10 mouse cellular contexts compared by ENCODE assay signal in the genomic region with DNA sequence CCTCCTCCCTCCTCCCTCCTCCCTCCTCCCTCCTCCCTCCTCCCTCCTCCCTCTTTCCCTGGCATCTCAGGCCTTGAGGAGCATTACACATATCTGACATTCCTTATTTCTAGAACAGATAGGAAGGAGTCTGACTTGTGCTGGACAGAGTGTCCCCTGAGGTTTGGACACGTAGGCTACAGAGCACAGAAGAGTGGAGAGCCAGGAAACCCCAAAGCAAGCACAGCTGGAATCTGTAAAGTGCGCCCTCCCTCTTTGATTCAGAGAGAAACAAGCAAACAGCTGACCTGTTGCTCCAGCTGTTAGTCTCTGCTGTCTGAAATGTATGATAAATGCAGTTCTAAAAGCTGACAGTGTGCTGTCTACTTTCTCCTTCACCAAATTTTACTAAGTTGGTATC. TPM values are rescaled to one million over a fixed set of nuclear protein-coding genes. Genes with fewer than 3 reads are reported as not detected.
A peak's percentile ranks its signal among the peaks of the same experiment; 100 is the strongest.
DNase-seq lines count a peak whose midpoint lies in the region; ATAC-seq lines count a peak whose summit lies in the region.
"Had no signal": no experiment of that assay in that cellular context is flagged by ENCODE, and none has a peak within 500 bp of the region (broad histone marks: within the 10 kb centered on the region; RNA-seq: fewer than 3 reads in every experiment).

No protein-coding gene starts in this region.

- H3K4me1 ChIP-seq in intestine, embryonic 15.5 days (replicated peaks), result 0 out of 2 replicates have a peak, but pooled peaks cover 2% of the 10 kb centered on the region
- 0 out of 2 replicates have a peak, but pooled peaks cover 3% of the 10 kb centered on the region for H3K4me1 ChIP-seq in lung, embryonic 15.5 days
- no peaks in the 10 kb centered on the region for H3K4me1 ChIP-seq in forebrain, embryonic 16.5 days (replicated peaks; ENCODE audit: control insufficient read depth, insufficient read depth, low read length)
- H3K4me1 ChIP-seq in forebrain, embryonic 12.5 days, result no peaks in the 10 kb centered on the region

- H3K27ac ChIP-seq in intestine, embryonic 15.5 days, result no peak overlapping the region
- no peak overlapping the region for H3K27ac ChIP-seq in lung, embryonic 15.5 days
- no peak overlapping the region for H3K27ac ChIP-seq in forebrain, embryonic 16.5 days (ENCODE audit: low read length)
- no peak overlapping the region for H3K27ac ChIP-seq in forebrain, embryonic 12.5 days

- no peak overlapping the region for H3K9ac ChIP-seq in intestine, embryonic 15.5 days
- H3K9ac ChIP-seq in lung, embryonic 15.5 days, result no peak overlapping the region
- H3K9ac ChIP-seq in forebrain, embryonic 16.5 days (replicated peaks; ENCODE audit: low read depth, low read length), result no peak overlapping the region
- no peak overlapping the region for H3K9ac ChIP-seq in forebrain, embryonic 12.5 days

- no peaks in the 10 kb centered on the region for H3K9me3 ChIP-seq in intestine, embryonic 15.5 days
- H3K9me3 ChIP-seq in lung, embryonic 15.5 days, result no peaks in the 10 kb centered on the region
- H3K9me3 ChIP-seq in forebrain, embryonic 16.5 days (ENCODE audit: control insufficient read depth, low read length), result no peaks in the 10 kb centered on the region
- H3K9me3 ChIP-seq in forebrain, embryonic 12.5 days, result no peaks in the 10 kb centered on the region

- H3K4me3 ChIP-seq in intestine, embryonic 15.5 days (replicated peaks), result no peak overlapping the region
- H3K4me3 ChIP-seq in lung, embryonic 15.5 days, result no peak overlapping the region
- H3K4me3 ChIP-seq in forebrain, embryonic 16.5 days (replicated peaks; ENCODE audit: low read length), result no peak overlapping the region
- no peak overlapping the region for H3K4me3 ChIP-seq in forebrain, embryonic 12.5 days (replicated peaks)

- H3K36me3 ChIP-seq in intestine, embryonic 15.5 days, result no peaks in the 10 kb centered on the region
- H3K36me3 ChIP-seq in lung, embryonic 15.5 days, result no peaks in the 10 kb centered on the region
- H3K36me3 ChIP-seq in forebrain, embryonic 16.5 days (ENCODE audit: control insufficient read depth, insufficient read depth), result no peaks in the 10 kb centered on the region
- H3K36me3 ChIP-seq in forebrain, embryonic 12.5 days (replicated peaks), result no peaks in the 10 kb centered on the region

- H3K4me2 ChIP-seq in intestine, embryonic 15.5 days (replicated peaks), result no peak overlapping the region
- H3K4me2 ChIP-seq in lung, embryonic 15.5 days, result no peak overlapping the region
- no peak overlapping the region for H3K4me2 ChIP-seq in forebrain, embryonic 16.5 days (ENCODE audit: low read length)
- H3K4me2 ChIP-seq in forebrain, embryonic 12.5 days, result no peak overlapping the region

- ATAC-seq in intestine, embryonic 15.5 days, result peak; percentile 71
- ATAC-seq in lung, embryonic 15.5 days (ENCODE audit: borderline replicate concordance, extremely low read depth, low FRiP score, low TSS enrichment), result peak; percentile 95
- ATAC-seq in forebrain, embryonic 16.5 days, result no peak
- ATAC-seq in forebrain, embryonic 12.5 days (ENCODE audit: low FRiP score), result no peak

- WGBS in intestine, embryonic 15.5 days, result 31% methylated on average over 2 of the region's 2 CpGs
- 11% methylated on average over 2 of the region's 2 CpGs for WGBS in lung, embryonic 15.5 days
- 54% methylated on average over 2 of the region's 2 CpGs for WGBS in forebrain, embryonic 16.5 days
- WGBS in forebrain, embryonic 12.5 days, result 56% methylated on average over 2 of the region's 2 CpGs

- DNase-seq in 3134 (ENCODE audit: extremely low read depth, insufficient read length, low spot score), result peak; percentile 62
- DNase-seq in embryo, embryonic 10.5 days (ENCODE audit: low spot score), result peak; percentile 52
- no peak for DNase-seq in urinary bladder, postnatal 36 days (ENCODE audit: low spot score in 2 of 2)
- DNase-seq in urinary bladder, postnatal 4 days (ENCODE audit: low spot score in 2 of 2), result no peak
- DNase-seq: adrenal gland, postnatal 10 days; gastrocnemius, postnatal 10 days had no signal

- no peaks in the 10 kb centered on the region for H3K27me3 ChIP-seq in intestine, embryonic 15.5 days (replicated peaks)
- H3K27me3 ChIP-seq in lung, embryonic 15.5 days, result no peaks in the 10 kb centered on the region
- H3K27me3 ChIP-seq in forebrain, embryonic 16.5 days (replicated peaks; ENCODE audit: control insufficient read depth, insufficient read depth, low read length), result no peaks in the 10 kb centered on the region
- H3K27me3 ChIP-seq in forebrain, embryonic 12.5 days, result 0 out of 2 replicates have a peak, but pooled peaks cover 6% of the 10 kb centered on the region

RNA-seq across cellular contexts. Expression of a gene that starts 24.8 kb away (rescaled TPM):
- 50.0 and 55.9 TPM in 2 replicates for polyA plus RNA-seq in intestine, embryonic 15.5 days (2015; fragmentation: Nextera tagmentation; extraction: Ambion mirVana)
- polyA plus RNA-seq in lung, embryonic 15.5 days (2015; fragmentation: Nextera tagmentation; extraction: Ambion mirVana), result 36.7 and 38.6 TPM in 2 replicates
- polyA plus RNA-seq in forebrain, embryonic 16.5 days (2015; fragmentation: Nextera tagmentation; extraction: Ambion mirVana), result 28.7 and 38.3 TPM in 2 replicates
- polyA plus RNA-seq in forebrain, embryonic 12.5 days (2016; fragmentation: Nextera tagmentation; extraction: Ambion mirVana), result 45.9 and 50.2 TPM in 2 replicates

Comparison
In these comparisons a context has a peak if more than half of its experiments do, and no peak if none do; other contexts are left out.
1. DNase-seq: peak in 3134 (single experiment) and embryo, embryonic 10.5 days (single experiment); none in urinary bladder, postnatal 36 days (0 of 2) and urinary bladder, postnatal 4 days (0 of 2).
2. ATAC-seq: peak in intestine, embryonic 15.5 days (single experiment) and lung, embryonic 15.5 days (single experiment); none in forebrain, embryonic 16.5 days (single experiment) and forebrain, embryonic 12.5 days (single experiment).